Mouse (Mus musculus): ENCODE data around the gene Ip6k3.

The Ip6k3 gene

DNA sequence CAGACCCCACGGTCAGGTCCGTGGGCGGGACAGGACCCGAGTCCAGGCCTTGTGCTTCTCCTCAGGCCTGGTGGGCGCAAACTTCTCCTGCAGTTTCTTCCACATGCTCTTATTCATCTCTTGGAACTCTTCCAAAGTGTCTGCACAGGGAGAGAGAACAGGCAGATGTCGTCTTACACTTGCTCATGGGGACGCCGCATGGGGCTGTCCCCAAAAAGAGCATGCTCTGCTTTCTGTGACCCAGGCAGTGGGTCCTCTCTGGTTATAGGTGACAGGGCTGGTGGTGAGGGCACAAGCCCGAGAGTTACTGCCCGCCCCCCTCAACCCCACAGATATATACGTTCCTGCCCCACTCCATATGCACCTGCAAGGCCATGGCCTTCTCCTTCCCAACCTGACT, 44.9 kb downstream of the Ip6k3 start:
- no peak for DNase-seq (ENCODE audit: low spot score)

DNA sequence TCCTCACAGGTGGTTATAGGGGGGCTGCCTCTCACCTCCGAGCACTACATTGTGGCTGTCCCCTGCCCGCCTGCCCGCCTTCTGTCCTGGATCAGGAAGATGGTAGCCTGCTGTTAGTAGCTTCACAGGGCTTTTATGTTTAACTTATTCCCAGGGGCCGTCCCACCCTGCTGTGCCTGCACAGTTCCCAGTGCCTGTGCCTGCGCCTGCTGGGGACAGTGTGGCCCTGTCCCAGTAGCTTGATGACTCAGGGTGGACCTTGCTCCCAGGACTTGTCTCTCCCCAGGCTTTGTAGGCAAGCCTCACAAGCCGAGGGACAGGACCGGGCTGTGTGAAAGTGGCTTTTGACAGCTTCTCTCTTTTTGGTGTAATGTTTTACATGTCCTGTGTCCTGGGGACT, 45.8 kb downstream of the Ip6k3 start:
- DNase-seq (ENCODE audit: low spot score): no peak

DNA sequence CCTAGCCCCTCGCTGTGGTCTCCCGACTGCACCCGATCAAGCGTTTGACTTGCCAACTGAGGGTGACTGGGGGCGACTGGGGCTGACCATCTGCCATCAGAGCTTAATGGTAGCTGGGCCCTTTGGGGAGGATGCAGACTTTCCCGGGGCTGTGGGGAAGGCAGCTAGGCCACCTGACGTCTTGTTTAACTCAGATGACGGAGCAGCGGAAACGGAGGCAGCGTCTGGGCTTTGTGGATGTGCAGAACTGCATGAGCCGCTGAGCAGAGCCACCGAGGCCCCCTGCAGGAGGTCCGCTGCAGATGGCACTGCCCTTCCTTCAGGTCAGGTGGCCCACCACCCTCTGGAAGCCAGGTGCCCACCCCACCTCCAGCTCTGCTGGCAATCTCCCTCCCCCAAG, 46.3 kb downstream of the Ip6k3 start:
- DNase-seq (ENCODE audit: low spot score): no peak

DNA sequence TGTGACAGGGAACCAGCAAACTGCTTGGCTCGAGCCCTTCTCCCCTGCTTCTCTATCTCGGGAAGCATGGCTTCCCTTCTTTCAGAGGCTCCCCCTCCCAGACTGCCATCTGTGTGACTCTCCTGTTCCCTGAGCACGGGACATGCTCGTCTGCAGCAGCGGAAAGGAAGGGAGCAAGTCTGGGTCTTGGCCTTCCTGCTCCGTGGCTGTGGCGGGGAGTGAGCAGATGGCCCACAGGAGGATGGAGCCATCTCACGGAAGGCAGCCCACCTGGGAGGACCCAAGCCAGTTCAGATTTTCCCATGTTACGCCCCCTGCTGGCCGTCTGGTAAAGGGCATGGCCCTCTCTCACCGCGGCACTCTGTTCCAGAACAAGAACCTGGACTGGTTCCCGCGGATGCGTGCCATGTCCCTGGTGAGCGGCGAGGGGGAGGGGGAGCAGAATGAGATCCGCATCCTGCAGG, 47.0 kb downstream of the Ip6k3 start:
- no peak for DNase-seq (ENCODE audit: low spot score)

DNA sequence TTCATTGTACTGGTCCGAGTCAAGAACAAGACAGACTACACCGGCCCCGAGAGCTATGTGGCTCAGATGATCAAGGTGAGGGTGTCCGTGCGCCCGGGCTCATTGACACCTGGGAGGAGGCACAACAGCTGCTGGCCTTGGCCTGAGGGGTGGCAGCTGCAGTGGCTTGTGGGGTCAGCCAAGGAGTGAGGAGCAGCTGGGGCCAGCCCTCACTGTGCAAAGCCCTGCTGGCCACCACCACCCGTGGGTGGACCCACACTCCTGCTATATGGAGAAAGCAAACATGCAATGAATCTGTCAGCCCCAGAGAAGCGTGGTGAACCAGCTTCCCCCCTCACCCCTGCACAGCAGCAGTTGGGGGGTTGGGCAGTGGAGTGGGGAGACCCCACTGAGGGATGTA, 47.6 kb downstream of the Ip6k3 start:
- no peak for DNase-seq (ENCODE audit: low spot score)

DNA sequence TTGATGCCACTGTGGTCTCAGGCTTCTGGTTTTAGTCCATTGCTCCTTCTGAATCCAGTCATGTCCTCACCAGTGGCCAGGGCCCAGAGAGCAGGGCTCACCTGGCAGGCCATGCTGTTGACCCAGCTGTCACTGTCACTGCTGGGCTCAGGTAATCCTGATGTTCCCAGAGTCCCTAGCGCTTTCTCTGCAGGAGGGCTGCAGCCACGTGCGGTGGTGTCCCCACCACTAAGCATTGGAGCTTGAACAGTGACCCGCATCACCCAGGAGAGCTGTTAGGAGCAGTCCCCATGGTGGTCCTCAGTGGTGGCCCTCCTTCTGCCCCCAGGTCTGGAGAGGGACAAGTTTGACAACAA, 48.1 kb downstream of the Ip6k3 start:
- DNase-seq (ENCODE audit: low spot score): no peak

DNA sequence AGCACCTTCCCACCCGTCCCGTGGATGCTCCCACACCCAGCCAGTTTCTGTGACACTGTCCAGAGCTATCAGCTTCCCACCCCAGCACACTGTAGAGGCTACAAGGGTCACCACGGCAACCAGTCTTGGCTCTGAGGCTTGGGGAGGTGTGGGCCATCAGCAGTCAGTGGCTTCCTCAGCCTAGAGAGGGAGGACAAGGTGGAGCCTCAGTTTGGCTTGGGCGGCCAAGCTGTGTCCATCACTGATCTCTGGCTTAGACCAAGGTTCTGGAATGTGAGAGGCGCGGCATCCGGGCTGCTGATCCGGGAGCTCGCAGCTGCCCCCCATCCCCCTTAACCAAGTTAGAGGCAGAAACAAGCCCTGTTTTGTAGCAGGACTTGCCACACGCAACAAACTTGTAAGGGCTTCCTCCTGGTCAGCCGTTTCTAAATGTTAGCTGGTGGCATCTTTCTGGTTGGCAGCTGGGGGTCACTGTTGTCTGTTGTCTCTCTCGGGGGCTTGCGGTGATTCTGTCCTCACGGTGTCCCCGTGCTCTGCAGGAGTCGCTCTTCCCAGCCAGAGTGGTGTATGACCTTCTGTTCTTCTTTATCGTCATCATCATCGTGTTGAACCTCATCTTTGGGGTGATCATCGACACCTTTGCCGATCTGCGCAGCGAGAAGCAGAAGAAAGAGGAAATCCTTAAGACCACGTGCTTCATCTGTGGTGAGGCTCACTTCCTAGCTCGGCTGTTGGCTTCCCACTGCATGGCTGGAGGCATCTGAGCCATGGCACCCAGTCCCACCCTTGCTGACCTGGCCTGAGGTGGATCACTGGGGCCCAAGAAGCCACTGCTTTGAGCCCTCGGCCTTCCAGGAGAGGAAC, 48.7 kb downstream of the Ip6k3 start:
- DNase-seq (ENCODE audit: low spot score): no peak

DNA sequence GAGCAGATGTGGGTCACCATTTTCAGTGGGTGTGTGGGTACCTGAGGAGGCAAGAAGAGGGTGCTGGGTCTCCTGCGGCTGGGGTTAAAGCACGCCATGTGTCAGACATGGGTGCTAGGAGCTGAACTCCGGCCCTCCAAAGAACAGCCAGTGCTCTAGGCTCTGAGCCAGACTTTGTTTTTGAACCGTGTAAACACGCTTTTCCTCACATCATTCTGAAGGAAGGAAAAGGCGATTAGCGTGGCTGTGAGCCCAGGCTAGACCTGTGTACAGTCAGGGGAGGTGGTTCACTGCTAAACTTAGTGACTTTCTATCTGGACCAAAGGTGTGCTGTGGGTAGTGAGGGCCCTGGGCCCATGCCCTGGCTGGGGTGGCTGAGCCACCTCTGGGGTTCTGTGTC, 57.5 kb downstream of the Ip6k3 start:
- no peak for DNase-seq (ENCODE audit: low spot score)

DNA sequence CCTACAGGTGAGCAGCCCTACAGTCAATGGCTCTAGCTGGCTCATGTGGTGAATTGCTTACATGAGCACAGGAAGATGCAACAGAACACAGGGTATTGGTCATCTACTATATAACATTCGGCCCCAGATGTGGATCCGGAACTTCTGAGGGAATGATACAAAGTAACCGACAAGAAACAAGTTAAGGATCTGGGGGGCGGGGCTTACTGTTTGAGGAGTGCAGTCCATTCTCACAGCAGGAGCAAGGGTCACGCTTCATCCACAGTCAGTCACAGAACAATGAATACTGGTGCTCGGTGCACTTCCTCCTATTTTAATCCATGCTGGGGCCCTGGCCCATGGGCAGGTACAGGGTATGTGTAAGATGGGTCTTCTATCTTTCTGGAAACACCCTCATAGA, 59.7 kb downstream of the Ip6k3 start:
- no peak for DNase-seq (ENCODE audit: low spot score)

DNA sequence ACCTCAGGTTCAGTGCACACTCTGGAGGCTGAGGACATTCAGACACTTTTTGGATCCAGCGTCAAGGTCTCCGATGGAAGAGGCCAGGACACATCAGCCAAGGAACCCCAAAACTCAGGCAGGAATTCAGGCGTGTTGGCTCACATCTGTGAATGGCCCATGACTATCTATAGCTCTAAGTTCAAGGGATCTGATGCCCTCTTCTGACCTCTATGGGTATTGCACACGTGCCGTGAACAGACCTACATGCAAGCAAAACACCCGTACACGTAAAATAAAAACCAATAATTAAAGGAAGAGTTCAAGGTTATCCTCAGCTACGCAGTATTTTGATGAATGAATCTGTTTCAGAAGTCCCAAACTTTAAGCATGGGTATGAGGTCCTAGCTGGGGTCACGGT, 60.9 kb downstream of the Ip6k3 start:
- DNase-seq (ENCODE audit: low spot score): no peak

DNA sequence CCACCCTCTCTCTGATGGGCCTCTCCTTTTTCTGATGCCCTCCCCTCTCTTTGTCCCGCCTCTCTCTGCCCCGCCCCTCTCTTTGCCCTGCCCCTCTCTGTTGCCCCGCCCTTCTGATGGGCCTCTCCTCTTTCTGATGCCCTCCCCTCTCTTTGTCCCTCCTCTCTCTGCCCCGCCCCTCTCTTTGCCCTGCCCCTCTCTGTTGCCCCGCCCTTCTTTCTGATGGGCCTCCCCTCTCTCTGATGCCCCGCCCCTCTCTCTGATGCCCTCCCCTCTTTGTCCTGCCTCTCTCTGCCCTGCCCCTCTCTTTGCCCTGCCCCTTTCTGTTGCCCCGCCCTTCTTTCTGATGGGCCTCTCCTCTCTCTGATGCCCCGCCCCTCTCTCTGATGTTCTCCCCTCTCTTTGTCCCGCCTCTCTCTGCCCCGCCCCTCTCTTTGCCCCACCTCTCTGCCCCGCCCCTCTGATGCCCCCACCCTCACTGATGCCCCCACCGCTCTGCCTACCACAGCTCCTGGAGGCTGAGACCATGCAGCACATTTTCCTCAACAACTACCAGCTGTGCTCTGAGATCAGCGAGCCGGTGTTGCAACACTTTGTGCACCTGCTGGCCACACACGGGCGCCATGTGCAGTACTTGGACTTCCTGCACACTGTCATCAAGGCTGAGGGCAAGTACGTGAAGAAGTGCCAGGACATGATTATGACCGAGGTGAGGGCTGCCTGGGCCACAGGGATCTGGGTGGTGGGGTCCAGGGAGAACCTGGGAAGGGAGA, 61.7 kb downstream of the Ip6k3 start:
- no peak for DNase-seq (ENCODE audit: low spot score)

DNA sequence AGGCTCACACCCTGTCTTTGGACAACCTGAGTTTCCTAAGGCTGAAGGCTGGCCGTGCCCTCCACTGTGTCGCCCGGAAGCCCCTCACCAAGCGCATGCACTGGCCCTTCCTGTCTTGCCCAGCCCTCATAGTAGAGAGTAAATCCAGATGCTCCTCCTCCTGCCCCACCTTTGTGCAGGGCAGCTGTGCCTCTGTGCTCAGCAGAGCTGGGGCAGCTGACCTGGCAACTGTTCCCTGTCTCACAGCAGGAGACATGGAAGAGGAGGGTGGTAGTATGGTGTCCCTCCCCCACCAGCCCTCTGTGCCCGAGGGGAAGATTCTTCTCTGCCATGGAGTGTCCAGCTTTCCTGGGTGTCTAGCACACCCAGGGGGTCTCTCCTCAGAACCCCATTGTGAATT, 65.9 kb downstream of the Ip6k3 start:
- no peak for DNase-seq (ENCODE audit: low spot score)

DNA sequence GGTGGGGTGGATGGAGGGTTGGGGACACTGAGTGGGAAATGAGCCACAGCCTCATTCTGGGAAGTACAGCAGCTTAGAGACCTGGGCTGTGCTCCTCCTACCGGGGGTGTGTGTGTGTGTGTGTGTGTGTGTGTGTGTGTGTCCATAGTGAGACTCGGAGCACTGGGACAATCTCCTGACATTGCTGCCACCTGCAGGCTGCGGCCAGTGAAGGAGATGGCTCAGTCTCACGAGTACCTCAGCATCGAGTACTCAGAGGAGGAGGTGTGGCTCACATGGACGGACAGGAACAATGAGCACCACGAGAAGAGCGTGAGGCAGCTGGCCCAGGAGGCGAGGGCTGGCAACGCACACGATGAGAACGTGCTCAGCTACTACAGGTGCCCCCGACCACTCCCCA, 71.9 kb downstream of the Ip6k3 start:
- DNase-seq (ENCODE audit: low spot score): no peak

Measured in c-Kit-positive CD71-positive TER-119-positive erythroid progenitor cells, embryonic 14.5 days (primary cell).